In the genomic region with DNA sequence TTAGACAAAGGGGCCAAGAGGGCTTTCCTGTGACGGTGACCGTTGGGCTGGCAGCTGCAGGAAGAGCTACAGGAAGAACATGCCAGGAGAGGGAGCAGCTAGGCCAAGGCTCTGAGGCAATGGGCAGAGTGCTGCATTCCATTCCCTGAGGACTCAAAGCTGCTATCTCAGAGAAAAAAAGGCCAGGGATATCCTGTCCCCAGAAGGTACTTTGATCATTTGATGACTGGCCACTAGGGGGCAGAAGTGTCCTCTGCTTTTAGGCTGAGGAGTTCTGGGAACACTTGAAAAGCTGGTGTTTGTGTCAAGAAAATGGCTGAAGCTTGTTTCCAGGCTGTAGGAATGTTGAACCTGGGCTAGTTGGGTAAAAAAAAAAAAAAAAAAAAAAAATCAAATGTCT, we compare ENCODE assay signal across 8 mouse cellular contexts. TPM values are rescaled to one million over a fixed set of nuclear protein-coding genes. Genes with fewer than 3 reads are reported as not detected.
DNase-seq lines count a peak whose midpoint lies in the region; ATAC-seq and TF ChIP-seq lines count a peak whose summit lies in the region.

No protein-coding gene starts in this region.

- no peaks in the 10 kb centered on the region; the same call in 1 of the 2 replicates for H3K4me1 ChIP-seq in hindbrain, embryonic 10.5 days (replicated peaks)
- no peaks in the 10 kb centered on the region for H3K4me1 ChIP-seq in hindbrain, embryonic 12.5 days
- no peaks in the 10 kb centered on the region for H3K4me1 ChIP-seq in midbrain, postnatal 0 days (ENCODE audit: insufficient read depth, low read length)

- no peak overlapping the region for H3K4me3 ChIP-seq in hindbrain, embryonic 10.5 days
- no peak overlapping the region for H3K4me3 ChIP-seq in hindbrain, embryonic 12.5 days
- no peak overlapping the region for H3K4me3 ChIP-seq in midbrain, postnatal 0 days (ENCODE audit: low read depth, low read length)

- peak; percentile 87 for TF ChIP-seq CTCF in midbrain, postnatal 0 days (IDR thresholded peaks at IDR 0.05)

- no peak overlapping the region for H3K27ac ChIP-seq in hindbrain, embryonic 10.5 days
- no peak overlapping the region for H3K27ac ChIP-seq in hindbrain, embryonic 12.5 days
- H3K27ac ChIP-seq in midbrain, postnatal 0 days (ENCODE audit: low read depth, low read length): no peak overlapping the region

- ATAC-seq in hindbrain, embryonic 12.5 days (ENCODE audit: low FRiP score): no peak
- ATAC-seq in granulocyte monocyte progenitor cell, adult 5-6 weeks (replicated peaks; ENCODE audit: poor library complexity, severe bottlenecking): peak; percentile 50; the same call in 1 of the 2 replicates
- 0 out of 2 replicates have a peak, but pooled peaks have one; percentile 42 for ATAC-seq in midbrain, postnatal 0 days (ENCODE audit: low FRiP score)

- no peak overlapping the region for H3K9ac ChIP-seq in hindbrain, embryonic 12.5 days
- H3K9ac ChIP-seq in midbrain, postnatal 0 days (replicated peaks; ENCODE audit: low read length, poor library complexity, severe bottlenecking): no peak overlapping the region

- no peaks in the 10 kb centered on the region for H3K36me3 ChIP-seq in hindbrain, embryonic 10.5 days
- no peaks in the 10 kb centered on the region for H3K36me3 ChIP-seq in hindbrain, embryonic 12.5 days
- no peaks in the 10 kb centered on the region for H3K36me3 ChIP-seq in midbrain, postnatal 0 days (ENCODE audit: insufficient read depth, low read length)

- H3K9me3 ChIP-seq in hindbrain, embryonic 10.5 days: no peaks in the 10 kb centered on the region
- no peaks in the 10 kb centered on the region for H3K9me3 ChIP-seq in hindbrain, embryonic 12.5 days (replicated peaks)
- H3K9me3 ChIP-seq in midbrain, postnatal 0 days (ENCODE audit: low read length): no peaks in the 10 kb centered on the region

- 41% methylated on average over 2 of the region's 2 CpGs for WGBS in hindbrain, embryonic 10.5 days
- WGBS in hindbrain, embryonic 12.5 days: 38% methylated on average over 2 of the region's 2 CpGs
- 39% methylated on average over 2 of the region's 2 CpGs for WGBS in midbrain, postnatal 0 days

- H3K27me3 ChIP-seq in hindbrain, embryonic 10.5 days (ENCODE audit: insufficient read depth, poor library complexity, severe bottlenecking): no peaks in the 10 kb centered on the region
- no peaks in the 10 kb centered on the region for H3K27me3 ChIP-seq in hindbrain, embryonic 12.5 days
- H3K27me3 ChIP-seq in midbrain, postnatal 0 days (ENCODE audit: insufficient read depth, low read length): no peaks in the 10 kb centered on the region

- peak; percentile 81 for DNase-seq in hindbrain, embryonic 10.5 days (ENCODE audit: low spot score)
- DNase-seq in embryo, embryonic 10 days (ENCODE audit: low spot score): peak; percentile 92
- DNase-seq in kidney, adult 18-20 months: peak; percentile 79
- peak; percentile 91 for DNase-seq in left cerebral cortex, postnatal 4 days
- peak; percentile 93 for DNase-seq in midbrain, postnatal 0 days (ENCODE audit: low spot score)
- peak; percentile 45 to 66 for DNase-seq in spleen, postnatal 36 days (ENCODE audit: low spot score in 2 of 2)

- intact Hi-C loops in left cerebral cortex, postnatal 4 days (cut with DNase I): loop anchor here (5.0 to 10.0 kb wide), 2 partner anchors 50 to 112 kb away; partner anchors contain the start of gene Slc41a1

- H3K4me2 ChIP-seq in hindbrain, embryonic 12.5 days (replicated peaks): no peak overlapping the region
- no peak overlapping the region for H3K4me2 ChIP-seq in midbrain, postnatal 0 days (ENCODE audit: low read depth, low read length, poor library complexity, severe bottlenecking)

RNA-seq across cellular contexts. Expression of gene Rab7b, which starts 23.9 kb away (rescaled TPM):
- polyA plus RNA-seq in hindbrain, embryonic 10.5 days (2016; fragmentation: Nextera tagmentation; extraction: Ambion mirVana): 0.68 and 1.1 TPM in 2 replicates
- polyA plus RNA-seq in hindbrain, embryonic 12.5 days (2016; fragmentation: Nextera tagmentation; extraction: Ambion mirVana): 0.61 and 0.76 TPM in 2 replicates
- total RNA-seq in granulocyte monocyte progenitor cell, adult 5-6 weeks (2014; fragmentation: Nextera tagmentation): 13.4 and 23.6 TPM in 2 replicates
- total RNA-seq in granulocyte monocyte progenitor cell, adult 5-6 weeks (2017): 28.4 and 32.8 TPM in 2 replicates
- 1 to 10 TPM in 1 of 2 experiments, under 1 TPM in 1; 0.93 to 1.8 TPM for total RNA-seq in left cerebral cortex, postnatal 4 days (2021)
- total RNA-seq in midbrain, postnatal 0 days (2014; rRNA removed): 1.2 and 2.8 TPM in 2 replicates
- polyA plus RNA-seq in midbrain, postnatal 0 days (2015; fragmentation: Nextera tagmentation; extraction: Ambion mirVana): 1.4 and 1.7 TPM in 2 replicates

RNA-seq across cellular contexts. Expression of gene Slc26a9, which starts 31.4 kb away (rescaled TPM):
- 0.05 and 1.4 TPM in 2 replicates for polyA plus RNA-seq in hindbrain, embryonic 10.5 days (2016; fragmentation: Nextera tagmentation; extraction: Ambion mirVana)
- polyA plus RNA-seq in hindbrain, embryonic 12.5 days (2016; fragmentation: Nextera tagmentation; extraction: Ambion mirVana): 0.07 and 0.13 TPM in 2 replicates
- total RNA-seq in granulocyte monocyte progenitor cell, adult 5-6 weeks (2014; fragmentation: Nextera tagmentation): not detected in 2 replicates
- 0.04 TPM in 1 of 2 replicates, not detected in the other for total RNA-seq in granulocyte monocyte progenitor cell, adult 5-6 weeks (2017)
- total RNA-seq in left cerebral cortex, postnatal 4 days (2021): under 1 TPM; 0.16 to 0.52 TPM
- total RNA-seq in midbrain, postnatal 0 days (2014; rRNA removed): 0.44 TPM in 1 of 2 replicates, not detected in the other
- polyA plus RNA-seq in midbrain, postnatal 0 days (2015; fragmentation: Nextera tagmentation; extraction: Ambion mirVana): 0.10 and 0.14 TPM in 2 replicates
